Mouse (Mus musculus): ENCODE results near the gene Pknox2. TPM values are rescaled to one million over a fixed set of nuclear protein-coding genes. Genes with fewer than 3 reads are reported as not detected.
A peak's percentile ranks its signal among the peaks of the same experiment; 100 is the strongest.

Pknox2 gene
- polyA plus RNA-seq, 1 experiment from 2014 or later: 52.3 TPM

- H3K27me3 ChIP-seq (replicated peaks): no peaks in the 10 kb centered on the region
- no peak overlapping the region for H3K4me2 ChIP-seq
- no peak for ATAC-seq (ENCODE audit: low FRiP score)
- no peak overlapping the region for H3K4me3 ChIP-seq (replicated peaks)
- no peak overlapping the region for H3K9ac ChIP-seq (replicated peaks)
- H3K27ac ChIP-seq (replicated peaks): no peak overlapping the region
- H3K36me3 ChIP-seq: 0 out of 2 replicates have a peak, but pooled peaks cover 5% of the 10 kb centered on the region
- H3K9me3 ChIP-seq (replicated peaks): no peaks in the 10 kb centered on the region
- H3K4me1 ChIP-seq: peaks cover 25% of the 10 kb centered on the region
- 94% methylated on average over 5 of the region's 5 CpGs for WGBS
Observed at GRCm38 (mm10) chr9:36948181-36948580, 199.0 kb downstream of the Pknox2 start.

- 94% methylated on average over 5 of the region's 5 CpGs for WGBS
- Histone ChIP-seq H3K36me3 (0 out of 2 replicates have a peak, but pooled peaks cover 2% of the 10 kb centered on the region), H3K4me3 (replicated peaks) (no peak overlapping the region), H3K9ac (replicated peaks) (no peak overlapping the region), H3K9me3 (replicated peaks) (no peaks in the 10 kb centered on the region), H3K4me2 (no peak overlapping the region), H3K4me1 (peaks cover 28% of the 10 kb centered on the region), H3K27me3 (replicated peaks) (no peaks in the 10 kb centered on the region), H3K27ac (replicated peaks) (no peak overlapping the region)
- no peak for ATAC-seq (ENCODE audit: low FRiP score)
Observed at GRCm38 (mm10) chr9:36947056-36947694, 200.0 kb downstream of the Pknox2 start.

- no peak overlapping the region for H3K4me3 ChIP-seq (replicated peaks)
- no peaks in the 10 kb centered on the region for H3K27me3 ChIP-seq (replicated peaks)
- no peak overlapping the region for H3K9ac ChIP-seq (replicated peaks)
- WGBS: 74% methylated on average over 7 of the region's 7 CpGs
- no peaks in the 10 kb centered on the region for H3K36me3 ChIP-seq
- ATAC-seq (ENCODE audit: low FRiP score): no peak
- no peaks in the 10 kb centered on the region for H3K9me3 ChIP-seq (replicated peaks)
- peaks cover 28% of the 10 kb centered on the region for H3K4me1 ChIP-seq
- peak overlapping the region; percentile 33; the same call in 1 of the 2 replicates for H3K27ac ChIP-seq (replicated peaks)
- H3K4me2 ChIP-seq: no peak overlapping the region
Observed at GRCm38 (mm10) chr9:36944843-36945242, 202.4 kb downstream of the Pknox2 start.

- Histone ChIP-seq H3K4me1 (peaks cover 48% of the 10 kb centered on the region), H3K36me3 (no peaks in the 10 kb centered on the region), H3K4me2 (no peak overlapping the region), H3K9ac (replicated peaks) (no peak overlapping the region), H3K4me3 (replicated peaks) (no peak overlapping the region), H3K27ac (replicated peaks) (no peak overlapping the region), H3K27me3 (replicated peaks) (no peaks in the 10 kb centered on the region), H3K9me3 (replicated peaks) (no peaks in the 10 kb centered on the region)
- WGBS: 92% methylated on average over 2 of the region's 2 CpGs
- ATAC-seq (ENCODE audit: low FRiP score): no peak
Observed at GRCm38 (mm10) chr9:36942561-36942960, 204.6 kb downstream of the Pknox2 start.

- ATAC-seq (ENCODE audit: low FRiP score): no peak
- H3K9ac ChIP-seq (replicated peaks): no peak overlapping the region
- H3K27me3 ChIP-seq (replicated peaks): no peaks in the 10 kb centered on the region
- peaks cover 50% of the 10 kb centered on the region for H3K4me1 ChIP-seq
- no peak overlapping the region for H3K4me3 ChIP-seq (replicated peaks)
- no peak overlapping the region for H3K27ac ChIP-seq (replicated peaks)
- no peak overlapping the region for H3K4me2 ChIP-seq
- WGBS: 67% methylated on average over 4 of the region's 4 CpGs
- H3K36me3 ChIP-seq: no peaks in the 10 kb centered on the region
- no peaks in the 10 kb centered on the region for H3K9me3 ChIP-seq (replicated peaks)
Observed at GRCm38 (mm10) chr9:36942131-36942530, 205.1 kb downstream of the Pknox2 start.

GRCm38 (mm10) chr9:36941565-36941964 is 205.6 kb downstream of the Pknox2 start:
- Histone ChIP-seq H3K4me3 (replicated peaks) (no peak overlapping the region), H3K27me3 (replicated peaks) (no peaks in the 10 kb centered on the region), H3K36me3 (no peaks in the 10 kb centered on the region), H3K9ac (replicated peaks) (no peak overlapping the region), H3K4me2 (no peak overlapping the region), H3K27ac (replicated peaks) (peak overlapping the region; percentile 13; the same call in 1 of the 2 replicates), H3K9me3 (replicated peaks) (no peaks in the 10 kb centered on the region), H3K4me1 (peaks cover 50% of the 10 kb centered on the region)
- 0 out of 2 replicates have a peak, but pooled peaks have one; percentile 19 for ATAC-seq (ENCODE audit: low FRiP score)
- WGBS: 12% methylated on average over 5 of the region's 5 CpGs

- 26% methylated on average over 8 of the region's 8 CpGs for WGBS
- no peaks in the 10 kb centered on the region for H3K9me3 ChIP-seq (replicated peaks)
- no peak overlapping the region for H3K4me3 ChIP-seq (replicated peaks)
- H3K4me1 ChIP-seq: peaks cover 56% of the 10 kb centered on the region
- no peaks in the 10 kb centered on the region for H3K36me3 ChIP-seq
- ATAC-seq (ENCODE audit: low FRiP score): peak; percentile 37
- H3K9ac ChIP-seq (replicated peaks): no peak overlapping the region
- peak overlapping the region; percentile 46 for H3K27ac ChIP-seq (replicated peaks)
- no peak overlapping the region for H3K4me2 ChIP-seq
- no peaks in the 10 kb centered on the region for H3K27me3 ChIP-seq (replicated peaks)
Observed at GRCm38 (mm10) chr9:36938601-36939078, 208.6 kb downstream of the Pknox2 start.

- H3K36me3 ChIP-seq: no peaks in the 10 kb centered on the region
- peaks cover 33% of the 10 kb centered on the region for H3K4me1 ChIP-seq
- H3K4me2 ChIP-seq: peak overlapping the region; percentile 44
- H3K4me3 ChIP-seq (replicated peaks): no peak overlapping the region
- H3K27me3 ChIP-seq (replicated peaks): no peaks in the 10 kb centered on the region
- 9% methylated on average over 16 of the region's 16 CpGs for WGBS
- ATAC-seq (ENCODE audit: low FRiP score): peak; percentile 82
- H3K27ac ChIP-seq (replicated peaks): peak overlapping the region; percentile 61
- H3K9ac ChIP-seq (replicated peaks): 0 out of 2 replicates have a peak overlapping the region, but pooled peaks have one; percentile 20
- H3K9me3 ChIP-seq (replicated peaks): no peaks in the 10 kb centered on the region
Observed at GRCm38 (mm10) chr9:36933813-36934493, 213.3 kb downstream of the Pknox2 start.

GRCm38 (mm10) chr9:36932950-36933812 is 214.0 kb downstream of the Pknox2 start:
- peaks cover 25% of the 10 kb centered on the region for H3K4me1 ChIP-seq
- no peaks in the 10 kb centered on the region for H3K36me3 ChIP-seq
- peak; percentile 11; the same call in 1 of the 2 replicates for ATAC-seq (ENCODE audit: low FRiP score)
- WGBS: 61% methylated on average over 12 of the region's 12 CpGs
- peak overlapping the region; percentile 44; the same call in 1 of the 2 replicates for H3K4me2 ChIP-seq
- no peaks in the 10 kb centered on the region for H3K27me3 ChIP-seq (replicated peaks)
- H3K9me3 ChIP-seq (replicated peaks): no peaks in the 10 kb centered on the region
- H3K4me3 ChIP-seq (replicated peaks): no peak overlapping the region
- H3K27ac ChIP-seq (replicated peaks): peak overlapping the region; percentile 61; the same call in 1 of the 2 replicates
- H3K9ac ChIP-seq (replicated peaks): no peak overlapping the region

- Histone ChIP-seq H3K9ac (replicated peaks) (no peak overlapping the region), H3K36me3 (no peaks in the 10 kb centered on the region), H3K4me2 (no peak overlapping the region), H3K4me3 (replicated peaks) (no peak overlapping the region), H3K27me3 (replicated peaks) (no peaks in the 10 kb centered on the region), H3K9me3 (replicated peaks) (no peaks in the 10 kb centered on the region), H3K4me1 (peaks cover 17% of the 10 kb centered on the region), H3K27ac (replicated peaks) (no peak overlapping the region)
- 89% methylated on average over 4 of the region's 4 CpGs for WGBS
- no peak for ATAC-seq (ENCODE audit: low FRiP score)
Observed at GRCm38 (mm10) chr9:36931657-36932056, 215.6 kb downstream of the Pknox2 start.

- H3K4me1 ChIP-seq: peaks cover 26% of the 10 kb centered on the region
- no peaks in the 10 kb centered on the region for H3K36me3 ChIP-seq
- no peaks in the 10 kb centered on the region for H3K27me3 ChIP-seq (replicated peaks)
- no peak overlapping the region; the same call in 1 of the 2 replicates for H3K27ac ChIP-seq (replicated peaks)
- H3K4me2 ChIP-seq: no peak overlapping the region
- H3K9ac ChIP-seq (replicated peaks): no peak overlapping the region
- ATAC-seq (ENCODE audit: low FRiP score): no peak
- no peak overlapping the region for H3K4me3 ChIP-seq (replicated peaks)
- H3K9me3 ChIP-seq (replicated peaks): no peaks in the 10 kb centered on the region
- 86% methylated on average over 5 of the region's 5 CpGs for WGBS
Observed at GRCm38 (mm10) chr9:36923753-36924152, 223.5 kb downstream of the Pknox2 start.
